Mouse (Mus musculus) induced T-regulatory cell, adult 2 months (primary cell): ENCODE data around the gene Lmtk2.

ENCODE experiments used
- DNase-seq: peaks from one replicate; pipeline ENCODE4 v3.0.0-alpha.2; 2012; ENCODE audit warnings: low read depth

Lmtk2 gene

GRCm38 (mm10) chr5:144100149-144100935, at the start of gene Lmtk2:
Gene Lmtk2, plus strand, starts transcription at chr5:144100436.
- DNase-seq, result peak; percentile 97

GRCm38 (mm10) chr5:144051268-144051667, 49.0 kb upstream of the Lmtk2 start:
- DNase-seq, result peak; percentile 47

DNA sequence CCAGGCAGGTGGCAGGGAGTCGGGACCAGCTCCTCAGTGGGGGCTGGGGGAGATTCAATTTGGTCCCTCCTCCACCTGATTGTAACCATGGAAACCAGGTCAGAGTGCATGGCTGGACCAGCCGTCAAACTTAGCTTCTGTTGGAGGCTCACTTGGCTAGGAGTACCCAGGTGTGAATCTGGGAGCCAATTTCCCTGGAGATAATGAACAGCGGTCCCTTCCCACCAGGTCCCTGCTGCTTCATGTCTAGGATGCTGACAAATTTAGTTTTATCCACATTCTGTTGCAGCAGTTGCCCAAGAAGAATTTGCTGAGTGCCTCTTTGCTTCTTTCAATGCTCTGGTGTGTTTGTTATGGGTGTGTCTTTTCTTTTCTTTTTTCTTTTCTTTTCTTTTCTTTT, 46.8 kb upstream of the Lmtk2 start:
- DNase-seq, result no peak

- DNase-seq, result no peak
Observed at GRCm38 (mm10) chr5:144054340-144054739, 45.9 kb upstream of the Lmtk2 start.

- DNase-seq, result no peak
Observed at GRCm38 (mm10) chr5:144064093-144064492, 36.1 kb upstream of the Lmtk2 start.

- no peak for DNase-seq
Observed at GRCm38 (mm10) chr5:144066036-144066435, 34.2 kb upstream of the Lmtk2 start.

DNA sequence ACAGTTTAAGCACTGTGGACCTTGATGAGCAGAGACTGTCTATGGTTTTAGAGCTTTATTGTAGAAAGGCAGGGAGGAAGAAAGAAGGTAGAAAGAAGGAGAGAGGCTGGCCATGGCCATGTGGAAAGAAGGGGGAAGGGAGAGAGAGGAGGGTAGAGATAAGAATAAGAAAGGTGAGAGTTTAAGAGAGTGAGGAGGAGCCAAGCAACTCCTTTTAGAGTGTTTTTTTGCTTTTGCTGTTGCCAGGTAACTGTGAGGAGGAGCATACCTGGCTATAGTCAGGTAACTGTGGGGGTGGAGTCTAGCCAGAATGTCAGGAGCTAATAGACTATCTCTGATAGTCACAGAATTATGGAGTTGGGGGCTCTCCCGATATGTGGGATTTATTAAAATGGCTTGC, 30.2 kb upstream of the Lmtk2 start:
- DNase-seq, result no peak

- no peak for DNase-seq
Observed at GRCm38 (mm10) chr5:144071249-144071648, 29.0 kb upstream of the Lmtk2 start.

GRCm38 (mm10) chr5:144077541-144077940, 22.7 kb upstream of the Lmtk2 start:
- no peak for DNase-seq

DNA sequence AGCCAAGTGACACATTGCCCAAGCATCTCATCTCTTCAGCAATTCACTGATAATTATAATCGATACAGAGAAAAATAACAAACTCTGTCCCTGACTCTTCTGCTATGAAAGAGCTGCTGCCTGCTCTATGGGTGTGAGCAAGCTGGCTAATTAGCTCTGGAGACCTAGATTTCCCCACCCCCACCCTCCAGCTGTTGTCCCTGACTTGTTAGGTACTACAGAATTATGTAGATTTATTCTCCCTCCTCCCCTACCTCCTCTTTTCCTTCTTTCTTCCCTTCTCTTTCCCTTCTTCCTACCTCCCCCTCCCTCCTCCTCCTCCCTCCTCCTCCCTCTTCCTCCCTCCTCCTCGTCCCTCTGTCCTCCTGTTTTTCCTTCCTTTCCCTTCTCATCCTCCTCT, 19.4 kb upstream of the Lmtk2 start:
- no peak for DNase-seq

DNA sequence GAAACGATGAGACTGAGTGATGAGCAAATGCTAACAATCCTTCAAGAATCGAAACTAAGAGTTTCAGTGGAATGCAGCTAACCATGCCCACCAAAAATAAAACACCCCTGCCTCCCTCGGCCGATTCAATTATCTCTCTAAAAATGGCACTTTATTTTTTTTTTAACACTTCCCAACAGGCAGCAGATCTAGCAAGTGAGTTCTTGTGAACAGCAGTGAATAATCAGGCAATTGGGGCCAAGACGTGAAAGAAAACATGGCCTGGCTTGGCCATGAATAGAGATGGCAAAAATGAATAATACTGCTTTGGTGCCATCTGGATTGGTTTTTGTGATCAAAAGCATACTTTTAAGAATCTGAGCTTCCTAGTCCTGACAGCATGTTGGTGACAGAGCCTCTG, 18.2 kb upstream of the Lmtk2 start:
- no peak for DNase-seq

DNA sequence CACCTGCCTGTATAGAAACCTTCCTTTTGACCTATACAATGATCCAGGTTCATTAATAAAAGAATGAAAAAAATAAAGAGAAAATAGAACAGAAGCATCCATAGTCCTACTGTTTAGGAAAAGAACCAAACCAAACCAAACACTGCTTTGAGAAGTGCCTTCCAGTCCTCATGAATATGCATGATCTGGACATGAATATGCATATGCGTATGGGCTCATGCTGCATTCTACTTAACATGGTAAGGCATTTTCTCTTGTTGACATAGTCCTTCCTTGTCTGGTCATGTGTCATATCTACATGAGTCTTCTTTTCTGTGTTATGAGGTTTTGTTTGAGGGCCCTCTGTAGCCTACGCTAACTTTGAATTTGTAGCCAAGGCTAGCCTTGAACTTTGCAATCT, 16.7 kb upstream of the Lmtk2 start:
- DNase-seq, result no peak

GRCm38 (mm10) chr5:144084271-144084670, 16.0 kb upstream of the Lmtk2 start:
- no peak for DNase-seq

DNA sequence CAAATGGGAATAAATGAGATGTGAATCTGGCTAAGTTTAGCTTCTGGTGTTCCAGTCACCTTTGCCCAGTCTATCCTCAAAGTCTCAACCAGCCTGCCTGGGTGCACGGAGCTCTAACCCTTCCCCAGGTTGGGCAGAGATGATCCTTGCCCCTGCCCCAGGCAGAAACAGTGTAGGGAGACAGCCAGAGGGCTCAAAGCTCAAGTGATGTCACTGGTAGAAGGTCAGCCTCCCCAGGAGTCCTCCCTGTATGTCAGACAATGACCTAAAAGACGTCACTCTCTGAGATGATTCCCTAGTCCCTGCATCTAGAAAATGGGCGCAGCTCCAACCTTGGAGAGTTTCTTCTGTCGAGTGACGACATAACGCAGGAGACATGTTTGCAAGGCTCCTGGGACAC, 14.5 kb upstream of the Lmtk2 start:
- no peak for DNase-seq

GRCm38 (mm10) chr5:144086494-144086893, 13.7 kb upstream of the Lmtk2 start:
- DNase-seq, result no peak

- DNase-seq, result no peak
Observed at GRCm38 (mm10) chr5:144088354-144088753, 11.9 kb upstream of the Lmtk2 start.

GRCm38 (mm10) chr5:144095461-144095970, 4.7 kb upstream of the Lmtk2 start:
- DNase-seq, result no peak

GRCm38 (mm10) chr5:144097902-144098639, 2.2 kb upstream of the Lmtk2 start:
- no peak for DNase-seq

GRCm38 (mm10) chr5:144098640-144098929, 1.7 kb upstream of the Lmtk2 start:
- no peak for DNase-seq

GRCm38 (mm10) chr5:144100948-144101347, 712 bp downstream of the Lmtk2 start:
- no peak for DNase-seq

- DNase-seq, result no peak
Observed at GRCm38 (mm10) chr5:144105070-144105469, 4.8 kb downstream of the Lmtk2 start.

DNA sequence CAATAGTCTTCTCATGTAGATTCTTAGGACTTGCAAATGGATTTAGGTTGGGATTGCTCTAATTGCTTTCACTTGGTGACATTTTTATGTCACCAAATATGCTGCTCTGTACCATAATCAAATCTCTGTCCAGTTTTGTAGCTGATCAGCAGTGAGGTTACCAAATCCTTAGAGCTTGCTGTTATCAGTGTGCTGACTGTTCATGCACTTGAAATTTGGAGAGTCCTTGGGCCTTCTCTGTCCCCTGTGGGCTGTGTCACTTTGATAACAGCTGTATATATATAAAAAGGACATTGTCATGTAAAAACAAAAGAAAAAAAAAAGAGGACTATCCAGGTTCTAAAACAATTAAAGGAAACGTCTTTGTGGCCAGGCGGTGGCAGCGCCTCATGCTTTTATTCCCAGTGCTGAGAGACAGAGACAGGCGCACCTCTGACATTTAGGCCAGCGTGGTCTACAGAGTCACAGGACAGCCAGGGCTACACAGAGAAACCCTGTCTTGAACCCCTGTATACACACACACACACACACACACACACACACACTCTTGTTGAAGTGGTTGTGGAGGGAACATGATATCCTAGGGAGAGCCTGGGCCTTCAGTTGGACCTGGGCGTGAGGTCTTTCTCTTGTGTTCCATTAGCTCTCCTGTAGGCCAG, 5.4 kb downstream of the Lmtk2 start:
- no peak for DNase-seq

- DNase-seq, result no peak
Observed at GRCm38 (mm10) chr5:144106130-144106510, 5.9 kb downstream of the Lmtk2 start.
